Mouse (Mus musculus): ENCODE measurements around the gene Fam160a1.

Gene Fam160a1

DNA sequence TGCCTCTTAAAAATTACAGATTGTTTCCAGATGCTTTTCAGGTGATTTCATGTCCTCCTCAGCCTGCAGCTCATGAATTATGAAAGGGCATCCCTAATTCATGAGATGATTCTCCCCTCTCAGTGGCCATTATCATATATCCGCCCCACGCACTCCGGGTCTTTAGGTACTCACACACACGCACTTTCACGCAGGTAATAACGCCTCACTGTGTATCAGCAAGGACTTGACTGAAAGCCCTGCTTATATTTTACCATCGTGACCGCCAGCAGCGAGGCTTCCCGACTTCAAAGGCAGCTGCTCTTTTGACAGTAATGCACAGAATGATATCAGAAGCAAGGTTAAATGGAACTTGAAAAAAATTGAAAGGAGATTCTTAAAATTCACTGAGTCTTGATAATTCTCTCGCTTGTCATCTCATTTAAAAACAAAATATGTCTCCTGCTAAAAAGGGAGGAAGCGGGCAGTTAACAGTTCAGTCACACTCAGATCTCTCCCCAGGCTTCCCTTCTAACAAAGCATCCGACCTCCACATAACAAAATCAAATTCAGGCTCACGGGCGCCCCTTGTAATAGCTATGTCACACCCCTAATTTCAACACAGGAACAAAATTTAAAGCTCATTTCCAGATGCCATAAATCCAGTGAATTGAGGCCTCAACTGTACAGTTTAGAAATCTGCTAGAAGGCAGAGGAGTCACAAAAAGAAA is 3.9 kb upstream of the Fam160a1 start:
- 67% methylated on average over 15 of the region's 15 CpGs for WGBS

DNA sequence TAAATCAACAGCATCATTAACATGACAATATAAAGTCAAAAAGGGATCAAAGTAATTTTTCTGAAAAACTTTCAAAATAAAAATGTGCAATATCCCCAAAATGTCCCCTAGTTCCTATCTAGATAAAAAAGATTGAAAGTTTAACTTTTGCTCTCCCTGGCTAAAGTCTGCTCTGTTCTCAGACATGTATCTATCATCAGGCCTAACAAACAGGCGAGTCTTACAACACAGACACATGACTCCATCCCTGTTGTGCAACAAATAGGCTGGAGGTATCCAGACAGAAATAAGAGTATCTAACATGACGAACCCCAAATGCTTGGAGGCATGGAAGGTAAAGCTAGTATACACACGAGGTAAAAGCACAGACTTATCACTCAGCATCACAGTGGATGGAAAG is 2.2 kb upstream of the Fam160a1 start:
- 90% methylated on average over 3 of the region's 3 CpGs for WGBS

DNA sequence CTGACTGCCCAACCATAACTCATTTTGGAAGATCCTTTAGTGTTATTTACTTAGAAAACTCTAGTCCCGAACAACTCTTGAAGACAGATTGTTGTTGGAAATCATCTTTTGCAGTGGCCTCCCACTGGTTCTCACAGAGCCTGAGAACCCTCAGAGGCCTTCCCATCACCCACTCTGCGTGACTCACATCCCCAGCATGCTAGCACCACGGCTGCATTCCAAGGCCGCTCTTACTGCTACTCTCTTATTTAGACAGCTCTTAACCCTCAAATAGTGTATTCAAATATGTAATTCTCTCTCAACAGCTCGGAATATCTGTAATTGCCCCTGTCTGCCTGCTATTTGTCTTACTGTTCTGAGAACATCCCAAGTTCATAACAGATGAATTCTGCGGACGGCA is 2.9 kb downstream of the Fam160a1 start:
- 51% methylated on average over 7 of the region's 7 CpGs for WGBS

DNA sequence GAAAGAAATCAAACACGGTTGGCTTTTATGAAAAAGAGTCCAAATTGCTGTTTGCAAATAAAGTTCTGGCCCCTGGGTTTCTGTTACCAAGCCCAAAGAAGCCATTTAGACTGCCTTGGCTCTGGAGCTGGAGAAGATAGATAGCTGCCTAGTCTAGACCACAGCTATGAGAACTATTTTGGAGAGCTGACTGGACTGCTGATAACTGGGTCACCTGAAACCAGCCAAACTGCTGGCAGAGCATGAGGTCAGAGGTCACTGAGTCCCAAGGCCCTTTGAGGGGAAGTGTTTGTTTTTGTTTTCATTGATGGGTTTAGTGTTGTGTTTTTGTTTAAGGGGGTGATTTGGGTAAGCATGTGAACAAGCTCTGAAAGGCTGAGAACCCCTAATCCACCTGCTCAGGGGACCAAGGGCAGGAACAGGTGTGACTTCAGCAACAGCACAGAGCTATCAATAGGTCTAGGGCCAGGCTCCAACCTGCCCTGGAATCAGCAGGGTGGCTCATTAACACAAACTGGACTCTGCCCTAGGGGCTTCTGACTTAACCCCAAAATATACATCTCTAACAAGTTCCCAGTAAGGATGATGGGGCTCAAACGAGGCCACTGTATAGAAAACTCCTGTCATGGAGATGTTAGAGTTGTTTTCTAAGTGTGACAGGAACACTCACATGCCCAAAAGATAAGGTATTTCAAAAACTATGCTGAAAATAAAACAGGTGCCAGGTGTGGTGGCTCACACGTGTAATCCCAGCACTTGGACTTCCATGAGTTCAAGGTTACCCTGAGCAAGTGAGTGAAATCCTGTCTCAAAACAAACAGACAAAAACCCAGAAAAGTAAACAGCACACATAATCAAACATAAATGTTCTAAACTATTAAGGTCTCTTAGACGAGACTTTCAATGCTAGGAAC is 3.7 kb downstream of the Fam160a1 start:
- WGBS: 72% methylated on average over 4 of the region's 4 CpGs

DNA sequence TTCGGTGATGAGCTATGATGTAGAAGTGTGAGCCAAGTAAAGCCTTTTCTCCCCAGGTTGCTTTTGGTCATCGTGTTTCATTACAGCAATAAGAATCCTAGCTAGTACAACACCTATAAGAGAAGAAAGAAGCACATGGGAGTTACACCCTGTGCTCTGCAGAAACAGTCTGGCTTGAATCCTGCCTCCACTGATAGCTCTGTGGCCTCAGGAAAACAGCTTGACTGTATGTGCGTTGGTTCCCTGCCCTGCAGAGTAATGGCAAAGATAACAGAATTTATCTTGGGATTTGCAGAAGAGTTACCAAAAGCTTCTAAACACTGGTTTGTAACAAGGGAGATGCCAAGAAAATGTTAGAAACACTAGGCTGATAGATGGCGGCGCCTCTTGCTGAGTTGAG is 5.1 kb downstream of the Fam160a1 start:
- 96% methylated on average over 5 of the region's 5 CpGs for WGBS

DNA sequence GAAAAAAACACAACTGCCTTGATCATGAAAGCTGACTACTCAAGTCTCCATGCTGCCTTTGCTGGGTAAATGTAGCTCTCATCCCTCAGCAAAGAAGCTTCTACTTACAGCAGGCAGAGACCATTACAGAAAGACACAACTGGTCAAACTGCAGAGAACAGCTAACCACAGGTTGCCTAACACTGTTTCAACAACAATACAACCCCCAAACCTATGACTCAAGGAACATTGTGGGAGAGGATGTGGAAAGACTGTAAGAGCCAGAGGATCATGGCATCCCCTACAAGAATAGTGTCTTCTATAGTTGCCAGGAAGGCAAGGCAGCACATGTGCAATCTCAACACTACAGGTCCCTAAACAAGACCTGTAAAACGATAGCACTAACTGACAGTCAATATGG is 23.9 kb downstream of the Fam160a1 start:
- 86% methylated on average over 1 of the region's 1 CpGs for WGBS

DNA sequence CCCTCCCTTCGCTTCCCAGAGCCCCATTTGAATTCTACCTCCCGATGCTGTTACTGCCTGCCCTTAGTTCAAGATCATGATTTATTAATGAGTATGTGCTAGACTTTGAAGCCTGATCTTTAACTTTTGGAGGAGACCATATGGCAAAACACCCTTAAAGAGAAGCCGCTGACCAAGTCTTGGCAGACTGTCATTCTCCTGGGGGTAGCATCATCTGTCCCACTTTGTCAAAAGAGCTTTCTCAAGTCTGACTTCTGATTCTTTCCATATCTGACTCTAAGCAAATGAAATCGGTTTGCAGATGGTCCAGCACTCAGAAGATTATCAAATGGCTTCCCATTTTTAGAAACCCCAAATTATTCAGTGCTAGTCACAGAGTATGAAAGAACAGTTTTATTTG is 27.3 kb downstream of the Fam160a1 start:
- WGBS: 59% methylated on average over 4 of the region's 4 CpGs

DNA sequence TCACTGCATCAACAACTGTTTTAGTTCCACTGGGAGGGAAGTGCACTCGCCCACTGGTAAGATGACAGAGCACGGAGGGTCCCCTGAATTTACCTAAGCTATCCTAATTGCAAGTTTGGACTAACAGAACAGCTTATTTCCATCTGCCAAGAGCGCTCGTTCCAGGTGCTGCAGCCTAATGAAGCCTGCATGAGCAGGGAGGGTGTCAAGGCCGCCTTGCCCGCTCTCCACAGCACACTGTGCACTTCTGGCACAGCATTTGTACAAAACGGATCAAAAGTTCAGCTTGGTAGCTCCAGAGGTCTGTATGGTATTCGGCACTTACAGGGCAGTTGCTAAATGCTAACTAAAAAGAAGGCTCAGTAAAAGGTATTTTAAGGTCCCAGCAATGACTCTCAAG is 30.6 kb downstream of the Fam160a1 start:
- WGBS: 67% methylated on average over 8 of the region's 8 CpGs

DNA sequence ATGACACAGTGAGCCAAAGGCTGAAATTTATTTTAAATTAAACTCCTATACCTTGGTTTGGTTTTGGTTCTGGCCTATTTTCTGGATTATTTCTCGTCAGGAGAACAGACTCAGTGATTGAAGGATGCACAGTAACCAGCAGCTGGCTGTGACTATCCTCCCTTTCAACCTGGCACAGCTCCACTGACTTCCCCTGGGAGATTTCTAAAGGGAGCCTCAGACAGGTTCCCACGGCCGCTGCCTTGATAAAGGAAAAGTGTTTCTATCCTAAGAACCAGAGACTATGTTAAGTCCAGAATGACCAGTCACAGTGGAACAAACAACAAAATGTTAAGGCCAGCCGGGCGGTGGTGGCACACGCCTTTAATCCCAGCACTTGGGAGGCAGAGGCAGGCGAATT is 36.2 kb downstream of the Fam160a1 start:
- 75% methylated on average over 7 of the region's 7 CpGs for WGBS

DNA sequence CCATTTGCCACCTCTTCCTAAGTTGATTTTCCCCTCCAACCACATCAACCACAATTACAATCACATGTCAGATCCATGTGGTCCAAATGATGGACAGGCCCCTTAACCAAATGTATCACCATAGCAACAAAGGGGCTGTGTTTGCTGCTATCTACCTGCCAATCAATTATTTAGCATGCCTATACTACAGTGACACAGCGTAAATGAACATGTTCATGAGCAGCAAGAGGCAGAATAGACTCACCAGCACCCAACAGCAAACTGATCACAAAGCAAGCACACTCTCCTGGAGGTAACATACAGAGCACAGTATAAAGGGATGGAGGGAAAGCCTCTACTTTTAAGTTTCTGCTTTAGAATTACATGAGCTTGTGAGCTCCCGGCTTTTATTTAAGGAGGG is 36.8 kb downstream of the Fam160a1 start:
- 74% methylated on average over 2 of the region's 2 CpGs for WGBS

DNA sequence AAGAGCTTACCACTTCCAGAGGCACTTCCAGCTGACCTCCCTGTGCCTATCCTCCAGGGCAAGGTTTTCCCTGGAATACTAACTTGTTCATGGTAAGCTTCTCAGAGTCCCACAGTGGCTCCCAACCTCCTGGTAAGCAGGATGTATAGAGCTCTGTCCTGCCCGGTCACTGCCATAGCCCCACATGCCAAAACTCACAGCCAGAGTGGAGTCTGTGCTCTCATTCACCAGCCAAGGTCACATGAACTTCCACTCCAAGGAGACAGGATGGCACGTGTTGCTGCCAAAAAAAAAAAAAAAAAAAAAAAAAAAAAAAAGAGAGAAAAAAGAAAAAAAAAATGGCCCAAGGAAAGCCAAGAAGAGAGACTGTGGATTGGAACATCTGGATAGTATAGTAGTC is 39.2 kb downstream of the Fam160a1 start:
- WGBS: 74% methylated on average over 2 of the region's 2 CpGs

DNA sequence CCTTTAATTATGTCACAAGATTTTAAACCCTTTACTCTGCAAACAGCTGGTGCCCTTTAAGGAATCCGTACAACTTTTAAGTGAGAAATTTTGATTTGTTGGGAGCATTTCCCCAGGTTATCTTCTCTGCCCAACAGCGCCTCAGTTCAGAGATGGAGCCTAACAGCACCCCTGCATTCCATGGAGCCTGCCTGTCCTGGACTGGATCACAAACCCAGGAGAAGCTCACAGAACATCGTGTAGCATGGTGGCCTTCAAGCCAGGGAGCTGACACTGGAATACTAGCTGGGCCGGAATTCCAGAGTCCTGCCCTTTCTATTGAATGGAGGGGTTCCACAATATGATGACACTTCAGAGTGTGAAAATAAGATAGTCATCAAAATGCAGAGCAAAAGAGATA is 39.7 kb downstream of the Fam160a1 start:
- WGBS: 73% methylated on average over 4 of the region's 4 CpGs

DNA sequence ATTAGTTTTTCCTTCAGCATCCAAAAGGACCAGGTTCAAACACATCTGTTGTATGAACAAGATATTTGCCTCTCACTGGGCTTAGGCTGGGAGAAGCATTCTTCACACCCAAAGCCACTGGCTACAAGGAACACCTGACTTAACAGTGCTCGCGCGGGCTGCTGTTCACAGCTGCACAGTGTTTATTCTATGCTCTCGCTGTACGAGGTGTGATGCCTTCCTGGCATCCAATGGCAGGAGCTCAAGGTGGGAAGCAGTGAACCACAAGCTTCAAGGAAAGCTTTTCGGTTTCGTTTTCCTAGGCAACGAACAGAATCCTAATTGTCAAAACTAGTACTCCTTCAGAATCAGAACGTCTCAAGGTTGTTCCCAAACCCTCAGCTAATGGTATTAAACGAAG is 40.4 kb downstream of the Fam160a1 start:
- WGBS: 50% methylated on average over 10 of the region's 10 CpGs

DNA sequence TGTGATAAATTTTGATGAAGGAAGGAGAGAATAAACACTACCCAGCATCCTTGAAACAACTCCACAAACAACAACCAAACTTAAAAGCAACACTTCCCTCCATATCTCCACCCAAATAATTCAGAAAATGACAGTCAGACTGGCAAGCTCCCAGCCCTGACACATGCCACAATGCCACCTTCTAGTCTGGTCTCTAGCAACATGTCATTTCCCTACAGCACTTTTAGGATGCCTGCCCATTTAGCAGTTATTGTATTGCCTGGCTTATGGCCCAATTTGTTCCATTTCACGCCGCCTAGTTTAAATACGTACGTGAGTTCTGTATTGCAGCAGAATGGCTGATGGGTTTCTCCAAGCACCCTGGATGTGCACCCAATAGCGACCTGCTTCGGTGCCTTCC is 41.0 kb downstream of the Fam160a1 start:
- 80% methylated on average over 6 of the region's 6 CpGs for WGBS

DNA sequence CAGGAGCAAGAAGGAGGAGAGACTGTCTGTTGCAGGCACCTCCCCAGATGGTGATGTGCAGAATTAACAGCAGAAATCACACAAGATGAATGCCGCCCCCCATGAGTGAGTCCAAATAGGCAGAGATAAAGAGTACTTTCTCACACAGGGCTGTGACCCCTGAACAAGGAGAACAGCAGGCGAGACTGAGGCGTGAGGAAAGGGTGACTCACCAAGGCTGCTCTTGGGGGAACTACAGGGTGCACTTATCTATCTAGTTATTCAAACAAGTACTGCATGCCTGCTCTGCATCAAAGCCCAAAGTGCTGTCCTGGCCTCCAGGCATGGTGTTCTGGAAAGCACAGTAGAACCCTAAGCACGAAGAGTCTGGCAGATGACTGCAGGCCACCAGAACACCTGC is 43.2 kb downstream of the Fam160a1 start:
- 63% methylated on average over 4 of the region's 4 CpGs for WGBS

DNA sequence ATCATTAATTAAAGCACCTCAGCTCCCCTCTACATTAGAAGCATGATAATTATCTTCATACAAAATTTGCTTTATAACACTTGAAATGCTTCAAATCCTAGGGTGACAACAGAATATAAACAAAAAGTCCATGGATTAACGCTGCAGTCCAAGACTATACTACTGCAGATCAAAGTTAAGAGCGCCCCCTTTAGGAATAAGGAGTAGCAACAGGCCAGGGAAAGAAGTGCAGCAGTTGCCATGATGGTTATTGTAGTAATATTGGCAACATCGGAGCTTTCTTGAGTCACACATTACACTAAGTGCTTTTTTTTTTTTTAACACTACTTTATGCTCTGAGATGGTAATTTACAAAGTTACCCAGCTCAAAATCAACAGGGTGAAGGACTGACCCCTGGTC is 43.7 kb downstream of the Fam160a1 start:
- 36% methylated on average over 3 of the region's 3 CpGs for WGBS

DNA sequence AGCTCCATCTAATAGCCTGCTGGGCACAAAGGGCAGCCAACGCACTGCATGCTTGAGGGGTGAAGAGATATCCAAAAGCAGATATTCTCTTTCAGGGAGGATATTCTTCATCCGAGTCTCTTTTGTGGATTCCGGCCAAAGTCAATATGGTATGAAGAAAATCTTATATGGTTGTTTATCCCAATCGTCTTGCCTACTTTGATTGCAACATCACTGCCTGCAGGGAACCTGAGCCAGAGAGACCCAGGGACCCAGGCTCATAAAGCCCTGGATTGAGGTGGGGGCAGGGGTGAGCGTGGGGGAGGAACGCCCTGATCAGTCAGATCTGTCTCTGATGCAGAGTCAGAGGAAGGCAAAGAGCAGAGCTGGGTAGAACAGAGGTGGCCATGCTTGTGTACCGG is 52.2 kb downstream of the Fam160a1 start:
- 60% methylated on average over 7 of the region's 7 CpGs for WGBS

DNA sequence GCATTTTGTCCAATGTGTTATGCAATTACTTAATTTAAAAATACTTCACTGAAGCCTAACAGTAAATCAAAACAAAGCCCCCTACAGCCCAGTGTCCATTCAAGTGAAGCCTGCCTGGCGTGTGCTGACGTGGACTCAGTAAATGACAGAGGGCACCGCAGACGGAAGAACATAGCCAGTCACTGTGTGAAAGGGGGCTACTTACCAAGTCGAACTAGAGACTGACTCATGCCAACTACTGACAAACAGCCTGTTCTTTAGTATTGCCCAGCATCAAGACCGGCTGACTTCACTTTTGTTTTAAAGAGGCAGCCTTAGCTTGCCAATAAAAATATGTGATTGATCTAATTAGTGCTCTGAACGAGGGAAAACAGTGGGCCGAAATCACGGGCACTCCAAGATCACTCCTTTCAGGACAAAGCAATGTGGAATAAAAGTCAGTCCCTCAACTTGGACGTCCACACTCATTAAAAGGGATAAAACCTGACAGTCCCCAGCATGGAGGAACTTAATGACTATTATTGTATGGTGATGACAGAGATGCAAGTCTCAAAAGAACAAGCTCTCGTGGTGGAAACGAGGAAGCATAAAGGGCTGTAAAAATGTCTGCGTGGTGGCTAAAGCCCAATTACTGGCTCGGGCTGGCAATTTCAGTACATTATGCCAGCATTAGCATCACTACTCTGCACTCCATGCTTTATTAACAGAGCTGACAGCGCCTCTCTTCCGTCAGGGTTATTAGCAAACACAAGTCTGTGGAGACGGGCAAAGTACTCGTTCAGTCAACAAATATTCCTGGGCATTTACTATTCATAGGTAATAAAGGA is 52.9 kb downstream of the Fam160a1 start:
- WGBS: 58% methylated on average over 18 of the region's 18 CpGs

DNA sequence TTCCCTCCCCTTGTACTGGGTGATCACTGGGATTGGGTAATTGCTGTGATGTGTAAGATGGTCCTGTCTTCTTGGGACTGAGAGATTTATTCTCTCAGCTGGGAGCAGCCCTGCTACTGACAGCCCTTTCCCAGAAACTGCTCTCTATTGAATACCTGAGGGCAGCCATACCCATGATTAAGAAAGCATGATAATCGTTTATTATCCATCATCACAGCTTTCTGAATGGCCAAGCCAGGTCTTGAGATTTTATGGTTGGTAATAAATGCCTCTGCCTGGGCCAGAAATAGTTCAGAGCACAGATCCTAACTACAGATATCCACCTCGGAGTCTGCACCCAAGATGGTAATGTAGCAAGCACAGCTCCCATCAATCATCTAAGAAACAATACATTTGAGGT is 59.1 kb downstream of the Fam160a1 start:
- 78% methylated on average over 2 of the region's 2 CpGs for whole genome bisulfite sequencing

DNA sequence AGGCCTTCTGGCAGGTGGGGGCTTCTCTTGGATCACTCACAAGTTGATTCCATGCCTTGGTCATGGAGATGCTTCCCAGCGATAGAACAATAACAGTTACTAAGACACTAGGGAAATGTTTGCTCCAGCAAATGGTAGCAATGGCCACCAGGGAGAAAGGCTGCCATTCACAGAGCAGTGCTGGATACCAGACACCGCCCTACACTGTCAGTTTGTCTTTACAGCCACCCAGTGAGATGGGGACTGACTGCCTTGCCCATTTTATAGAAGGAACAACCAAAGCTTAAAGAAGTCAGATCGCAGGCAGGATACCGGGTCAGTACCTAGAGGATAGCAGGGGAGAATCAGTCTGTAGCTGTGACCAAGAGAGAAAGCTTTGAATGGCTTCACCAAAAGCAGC is 59.7 kb downstream of the Fam160a1 start:
- 86% methylated on average over 4 of the region's 4 CpGs for WGBS

DNA sequence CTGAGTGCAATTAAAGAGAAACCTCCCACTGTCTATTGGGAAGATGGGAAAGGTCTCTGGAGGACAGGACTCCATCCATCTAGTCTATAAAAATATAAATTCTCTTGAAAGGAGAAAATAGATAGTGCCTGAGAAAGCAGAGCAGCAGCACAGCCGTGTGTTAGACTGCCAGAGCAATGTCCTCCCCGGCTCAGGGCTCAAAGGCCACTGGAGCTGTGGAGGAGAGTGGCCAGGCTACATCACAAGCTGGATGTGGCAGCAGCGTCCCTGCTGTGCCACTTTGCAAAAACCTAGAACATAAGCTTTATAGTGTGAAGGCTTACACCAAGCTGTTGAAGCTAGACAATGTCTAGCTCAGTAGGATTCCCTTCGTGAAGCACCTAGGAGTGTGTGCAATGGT is 67.7 kb downstream of the Fam160a1 start:
- WGBS: 49% methylated on average over 4 of the region's 4 CpGs

DNA sequence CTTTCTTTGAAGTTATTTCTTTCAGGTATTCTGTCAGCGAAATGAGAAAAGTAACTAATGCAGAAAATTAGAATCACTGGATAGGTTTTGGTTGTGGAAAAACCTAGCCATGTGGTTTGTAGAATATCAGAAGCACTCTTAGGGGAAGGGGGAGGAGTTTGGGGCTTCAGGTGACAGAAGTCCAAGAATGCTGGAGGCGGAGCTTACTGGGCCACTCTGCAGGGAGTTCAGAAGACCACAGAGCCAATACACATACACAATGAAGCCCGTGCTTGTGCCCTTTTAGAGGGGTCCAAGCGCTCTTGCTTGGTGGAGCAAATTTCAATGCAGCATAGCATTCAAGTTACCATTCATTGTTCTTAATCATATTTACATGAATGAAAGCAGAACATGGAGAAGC is 68.2 kb downstream of the Fam160a1 start:
- WGBS: 70% methylated on average over 4 of the region's 4 CpGs

Data from cerebral cortex, adult 2 months (tissue).